Mouse (Mus musculus): Measurements from ENCODE around the gene Tbxas1.
A peak's percentile ranks its signal among the peaks of the same experiment; 100 is the strongest.

Gene Tbxas1

GRCm38 (mm10) chr6:38900073-38900472 is 24.9 kb downstream of the Tbxas1 start:
- no peak for DNase-seq

GRCm38 (mm10) chr6:38900479-38901126 is 25.4 kb downstream of the Tbxas1 start:
- no peak for DNase-seq

- no peak for DNase-seq
Observed at GRCm38 (mm10) chr6:38901152-38901551, 25.9 kb downstream of the Tbxas1 start.

- DNase-seq: no peak
Observed at GRCm38 (mm10) chr6:38901636-38902035, 26.4 kb downstream of the Tbxas1 start.

GRCm38 (mm10) chr6:38902820-38903439 is 27.7 kb downstream of the Tbxas1 start:
- DNase-seq: no peak

GRCm38 (mm10) chr6:38906005-38906404 is 30.8 kb downstream of the Tbxas1 start:
- DNase-seq: no peak

GRCm38 (mm10) chr6:38908401-38908800 is 33.2 kb downstream of the Tbxas1 start:
- DNase-seq: no peak

- DNase-seq: no peak
Observed at GRCm38 (mm10) chr6:38910828-38911559, 35.8 kb downstream of the Tbxas1 start.

GRCm38 (mm10) chr6:38912121-38912660 is 37.0 kb downstream of the Tbxas1 start:
- no peak for DNase-seq

- no peak for DNase-seq
Observed at GRCm38 (mm10) chr6:38912845-38913244, 37.6 kb downstream of the Tbxas1 start.

- peak; percentile 20 for DNase-seq
Observed at GRCm38 (mm10) chr6:38913386-38914042, 38.3 kb downstream of the Tbxas1 start.

GRCm38 (mm10) chr6:38914181-38914580 is 39.0 kb downstream of the Tbxas1 start:
- no peak for DNase-seq

- no peak for DNase-seq
Observed at GRCm38 (mm10) chr6:38915776-38916175, 40.6 kb downstream of the Tbxas1 start.

GRCm38 (mm10) chr6:38916571-38916970 is 41.4 kb downstream of the Tbxas1 start:
- DNase-seq: no peak

GRCm38 (mm10) chr6:38917415-38917814 is 42.2 kb downstream of the Tbxas1 start:
- no peak for DNase-seq

GRCm38 (mm10) chr6:38918728-38919127 is 43.5 kb downstream of the Tbxas1 start:
- DNase-seq: no peak

- DNase-seq: no peak
Observed at GRCm38 (mm10) chr6:38919135-38919740, 44.0 kb downstream of the Tbxas1 start.

- no peak for DNase-seq
Observed at GRCm38 (mm10) chr6:38920141-38920540, 44.9 kb downstream of the Tbxas1 start.

GRCm38 (mm10) chr6:38921095-38921809 is 46.0 kb downstream of the Tbxas1 start:
- DNase-seq: no peak

GRCm38 (mm10) chr6:38921810-38922116 is 46.6 kb downstream of the Tbxas1 start:
- no peak for DNase-seq

GRCm38 (mm10) chr6:38922517-38922916 is 47.3 kb downstream of the Tbxas1 start:
- DNase-seq: no peak

GRCm38 (mm10) chr6:38923450-38923849 is 48.2 kb downstream of the Tbxas1 start:
- no peak for DNase-seq

Measured in right cerebral cortex, postnatal 25 days (tissue).